Mouse (Mus musculus): ENCODE data around the gene Bsg. TPM values are rescaled to one million over a fixed set of nuclear protein-coding genes. Genes with fewer than 3 reads are reported as not detected.

Gene Bsg
- polyA plus RNA-seq, 1 experiment from 2014 or later = 900 TPM

DNA sequence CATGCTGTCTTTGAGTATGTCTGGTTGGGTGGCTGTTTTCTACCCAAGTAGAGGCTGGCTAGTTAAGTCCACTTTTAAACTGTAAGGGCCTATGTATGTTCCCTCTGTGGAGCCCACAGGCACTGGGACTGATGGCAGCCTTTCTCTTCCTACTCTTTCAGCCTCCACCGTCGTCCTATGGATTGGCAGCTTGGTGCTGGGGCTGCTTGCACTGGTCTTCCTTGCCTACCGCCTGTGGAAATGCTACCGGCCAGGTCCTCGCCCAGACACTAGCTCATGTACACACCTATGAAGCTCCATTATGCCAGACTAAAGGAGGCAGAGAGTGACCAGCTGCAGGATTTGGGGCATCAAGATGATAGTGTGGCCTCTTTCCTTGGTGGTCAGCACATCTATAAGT, 36.2 kb upstream of the Bsg start:
- H3K4me3 ChIP-seq (ENCODE audit: low read depth, low read length) = no peak overlapping the region
- H3K4me1 ChIP-seq (replicated peaks; ENCODE audit: control insufficient read depth, insufficient read depth, low read length) = peaks cover 11% of the 10 kb centered on the region
- 81% methylated on average over 5 of the region's 5 CpGs for WGBS
- ATAC-seq (replicated peaks; ENCODE audit: low FRiP score, low TSS enrichment, low read depth) (no peak), DNase-seq (ENCODE audit: low spot score) (no peak)
- no peaks in the 10 kb centered on the region for H3K9me3 ChIP-seq (ENCODE audit: control insufficient read depth, low read length)
- no peak overlapping the region for H3K4me2 ChIP-seq (ENCODE audit: low read length)
- H3K9ac ChIP-seq (ENCODE audit: low read length) = no peak overlapping the region
- no peak overlapping the region for H3K27ac ChIP-seq (ENCODE audit: low read depth)
- H3K27me3 ChIP-seq (replicated peaks; ENCODE audit: control insufficient read depth, insufficient read depth, low read length) = no peaks in the 10 kb centered on the region
- peaks cover 3% of the 10 kb centered on the region; the same call in 1 of the 2 replicates for H3K36me3 ChIP-seq (ENCODE audit: control insufficient read depth, insufficient read depth, low read length)

DNA sequence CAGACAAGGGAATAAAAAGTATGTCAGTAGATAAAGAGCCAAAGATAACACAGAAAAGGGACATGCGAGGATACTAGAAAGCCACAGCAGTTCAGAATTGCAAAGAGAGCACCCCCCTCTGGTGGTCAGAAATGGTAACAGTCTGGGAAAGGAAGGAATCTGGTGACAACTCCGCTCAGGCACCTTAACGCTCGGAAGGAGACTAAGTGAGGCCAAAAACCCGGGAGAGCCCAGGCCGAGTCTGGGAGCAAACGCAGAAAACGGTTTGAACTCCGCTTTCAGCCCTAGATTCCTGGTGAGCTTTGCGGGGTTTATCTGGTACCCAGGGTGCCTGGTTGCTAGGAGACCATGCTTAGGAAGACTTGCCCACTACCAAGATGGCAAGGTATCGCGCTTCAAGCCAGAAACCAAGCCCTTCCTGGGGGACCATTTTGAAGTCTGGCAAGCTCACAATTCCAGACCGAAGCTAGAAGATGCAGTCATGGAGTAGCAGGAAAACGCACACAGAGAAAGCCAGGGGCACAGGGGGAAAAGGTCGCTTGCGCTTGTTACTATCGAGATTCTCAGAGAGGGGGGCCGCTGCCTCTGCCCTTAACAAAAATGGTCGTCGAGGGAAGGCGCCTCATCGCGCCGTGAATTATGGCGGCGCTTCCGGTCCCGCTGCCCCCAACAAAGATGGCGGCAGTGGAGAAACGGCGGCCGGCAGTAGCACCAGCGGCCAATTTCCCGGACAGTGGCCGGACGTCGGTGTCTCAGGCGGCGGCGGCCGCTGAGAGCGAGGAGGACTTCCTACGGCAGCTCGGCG, 35.3 kb upstream of the Bsg start, which contains the start of gene Tpgs1:
Gene Tpgs1 (plus strand): TSS at position 599 of the 805 bp plus-strand sequence.
- H3K9ac ChIP-seq (ENCODE audit: low read length) = peak within 1 kb of the TSS; percentile 78
- peak within 1 kb of the TSS; percentile 90 for H3K27ac ChIP-seq (ENCODE audit: low read depth)
- no peaks in the 10 kb centered on the region for H3K9me3 ChIP-seq (ENCODE audit: control insufficient read depth, low read length)
- peaks cover 11% of the 10 kb centered on the region for H3K4me1 ChIP-seq (replicated peaks; ENCODE audit: control insufficient read depth, insufficient read depth, low read length)
- peak within 1 kb of the TSS; percentile 82 for H3K4me2 ChIP-seq (ENCODE audit: low read length)
- ATAC-seq (replicated peaks; ENCODE audit: low FRiP score, low TSS enrichment, low read depth) (peak; percentile 67), DNase-seq (ENCODE audit: low spot score) (peak; percentile 99)
- peak within 1 kb of the TSS; percentile 77 for H3K4me3 ChIP-seq (ENCODE audit: low read depth, low read length)
- H3K36me3 ChIP-seq (ENCODE audit: control insufficient read depth, insufficient read depth, low read length) = peaks cover 5% of the 10 kb centered on the region
- under 1% methylated on average over 45 of the region's 45 CpGs for WGBS
- H3K27me3 ChIP-seq (replicated peaks; ENCODE audit: control insufficient read depth, insufficient read depth, low read length) = no peaks in the 10 kb centered on the region

DNA sequence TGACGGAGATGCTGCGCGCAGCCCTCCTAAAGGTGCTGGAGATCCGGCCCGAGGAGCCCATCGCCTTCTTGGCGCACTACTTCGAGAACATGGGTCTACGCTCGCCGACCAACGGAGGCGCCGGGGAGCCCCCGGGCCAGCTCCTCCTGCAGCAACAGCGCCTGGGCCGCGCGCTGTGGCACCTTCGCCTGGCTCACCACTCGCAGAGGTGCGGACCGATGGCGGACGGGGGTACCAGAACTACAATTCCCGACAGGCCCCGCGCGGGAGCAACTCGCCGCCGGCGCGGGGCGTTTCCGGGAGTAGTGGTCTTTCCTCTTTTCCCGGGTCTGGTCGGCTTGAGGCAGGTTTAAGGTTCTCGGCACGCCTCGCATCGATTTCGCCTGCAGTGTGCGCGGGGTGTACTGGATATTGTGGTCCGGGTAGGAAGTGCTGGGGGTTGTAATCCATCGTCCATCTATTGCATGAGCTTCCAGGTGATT, 34.7 kb upstream of the Bsg start:
- Histone ChIP-seq H3K9ac (ENCODE audit: low read length) (peak overlapping the region; percentile 78), H3K4me1 (replicated peaks; ENCODE audit: control insufficient read depth, insufficient read depth, low read length) (peaks cover 11% of the 10 kb centered on the region), H3K4me2 (ENCODE audit: low read length) (peak overlapping the region; percentile 82), H3K36me3 (ENCODE audit: control insufficient read depth, insufficient read depth, low read length) (peaks cover 5% of the 10 kb centered on the region), H3K27me3 (replicated peaks; ENCODE audit: control insufficient read depth, insufficient read depth, low read length) (no peaks in the 10 kb centered on the region), H3K4me3 (ENCODE audit: low read depth, low read length) (peak overlapping the region; percentile 77), H3K9me3 (ENCODE audit: control insufficient read depth, low read length) (no peaks in the 10 kb centered on the region), H3K27ac (ENCODE audit: low read depth) (peak overlapping the region; percentile 90)
- WGBS = under 1% methylated on average over 47 of the region's 47 CpGs
- DNase-seq (ENCODE audit: low spot score) (no peak), ATAC-seq (replicated peaks; ENCODE audit: low FRiP score, low TSS enrichment, low read depth) (peak; percentile 54)

DNA sequence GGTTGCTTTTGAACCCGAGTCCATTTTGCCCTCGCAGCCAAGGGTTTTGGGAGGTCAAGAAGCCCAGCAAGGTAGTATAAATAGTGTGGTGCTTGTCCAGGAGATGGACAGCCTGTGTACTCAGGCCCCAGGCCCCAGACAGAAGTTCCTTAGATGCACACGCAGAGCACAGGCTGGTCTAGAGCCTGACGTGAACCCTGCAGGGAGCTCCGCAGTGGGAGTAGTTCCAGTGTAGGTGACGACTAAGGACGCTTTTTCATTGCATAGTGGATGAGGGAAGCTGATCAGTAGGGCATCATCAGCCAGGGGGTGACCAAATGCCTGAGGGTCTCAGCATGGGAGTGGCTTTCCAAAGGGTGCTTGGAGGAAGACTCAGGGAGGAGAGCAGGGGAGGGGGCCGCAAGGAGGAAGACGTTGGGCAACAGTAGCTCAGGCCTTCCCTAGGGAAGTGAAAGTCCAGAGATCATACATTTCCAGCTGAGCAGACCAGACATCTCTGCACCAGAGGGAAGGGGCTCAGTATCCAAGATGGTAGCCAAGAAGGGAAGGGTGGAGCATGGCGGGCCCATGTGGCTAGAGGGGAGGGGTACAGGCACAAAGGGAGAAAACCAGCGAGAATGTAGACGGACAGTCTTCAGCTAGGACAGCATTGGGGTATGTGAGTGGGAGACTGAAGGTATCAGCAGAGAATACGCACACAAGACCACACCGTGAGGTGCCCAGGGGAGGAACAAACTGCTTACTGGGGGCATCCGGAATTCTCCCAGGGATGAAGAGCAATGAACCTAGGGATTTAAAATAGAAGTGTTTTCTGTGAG, 34.0 kb upstream of the Bsg start:
- peak overlapping the region; percentile 82 for H3K4me2 ChIP-seq (ENCODE audit: low read length)
- peaks cover 11% of the 10 kb centered on the region for H3K4me1 ChIP-seq (replicated peaks; ENCODE audit: control insufficient read depth, insufficient read depth, low read length)
- peak overlapping the region; percentile 78 for H3K9ac ChIP-seq (ENCODE audit: low read length)
- no peak for DNase-seq (ENCODE audit: low spot score)
- 31% methylated on average over 15 of the region's 15 CpGs for WGBS
- H3K36me3 ChIP-seq (ENCODE audit: control insufficient read depth, insufficient read depth, low read length) = peaks cover 5% of the 10 kb centered on the region
- peak overlapping the region; percentile 77 for H3K4me3 ChIP-seq (ENCODE audit: low read depth, low read length)
- H3K27me3 ChIP-seq (replicated peaks; ENCODE audit: control insufficient read depth, insufficient read depth, low read length) = no peaks in the 10 kb centered on the region
- H3K9me3 ChIP-seq (ENCODE audit: control insufficient read depth, low read length) = no peaks in the 10 kb centered on the region
- peak; percentile 25 for ATAC-seq (replicated peaks; ENCODE audit: low FRiP score, low TSS enrichment, low read depth)
- peak overlapping the region; percentile 90; the same call in 1 of the 2 replicates for H3K27ac ChIP-seq (ENCODE audit: low read depth)

DNA sequence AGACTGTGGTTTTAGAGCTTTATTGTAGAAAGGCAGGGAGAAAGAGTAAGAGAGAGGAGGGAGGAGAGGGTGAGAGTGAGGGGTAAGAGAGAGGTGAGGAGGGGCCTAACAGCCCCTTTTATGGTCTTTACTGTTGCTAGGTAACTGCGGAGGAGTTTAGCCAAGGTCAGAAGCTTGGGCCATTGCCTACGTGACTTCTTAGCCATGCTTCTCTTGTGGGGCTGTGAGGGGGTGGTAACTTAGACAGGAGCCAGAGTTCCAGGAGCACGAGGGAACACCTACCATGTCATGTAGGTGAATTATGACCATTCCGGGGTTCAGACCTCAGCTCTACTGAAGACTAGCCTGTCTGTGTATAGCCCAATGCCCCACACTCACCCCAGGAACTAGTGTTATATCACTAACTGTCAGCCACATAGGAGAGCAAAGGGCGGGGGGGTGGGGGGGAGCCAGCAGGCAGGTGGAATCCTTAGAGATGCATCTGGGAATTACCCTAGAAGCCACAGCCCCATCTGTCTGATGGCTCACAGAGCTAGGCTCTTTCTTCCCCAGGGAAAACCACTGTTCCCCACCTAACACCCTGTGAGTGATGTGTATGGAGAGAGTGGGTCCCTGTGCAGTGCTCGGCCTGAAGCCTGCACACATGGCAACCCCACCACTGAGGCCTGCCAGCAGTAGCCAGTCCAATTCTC, 32.7 kb upstream of the Bsg start:
- Histone ChIP-seq H3K9me3 (ENCODE audit: control insufficient read depth, low read length) (no peaks in the 10 kb centered on the region), H3K27me3 (replicated peaks; ENCODE audit: control insufficient read depth, insufficient read depth, low read length) (no peaks in the 10 kb centered on the region), H3K4me1 (replicated peaks; ENCODE audit: control insufficient read depth, insufficient read depth, low read length) (peaks cover 11% of the 10 kb centered on the region), H3K4me2 (ENCODE audit: low read length) (peak overlapping the region; percentile 82), H3K9ac (ENCODE audit: low read length) (no peak overlapping the region), H3K27ac (ENCODE audit: low read depth) (peak overlapping the region; percentile 60; the same call in 1 of the 2 replicates), H3K36me3 (ENCODE audit: control insufficient read depth, insufficient read depth, low read length) (peaks cover 5% of the 10 kb centered on the region), H3K4me3 (ENCODE audit: low read depth, low read length) (no peak overlapping the region)
- WGBS = 42% methylated on average over 6 of the region's 6 CpGs
- ATAC-seq (replicated peaks; ENCODE audit: low FRiP score, low TSS enrichment, low read depth) = no peak
- no peak for DNase-seq (ENCODE audit: low spot score)

DNA sequence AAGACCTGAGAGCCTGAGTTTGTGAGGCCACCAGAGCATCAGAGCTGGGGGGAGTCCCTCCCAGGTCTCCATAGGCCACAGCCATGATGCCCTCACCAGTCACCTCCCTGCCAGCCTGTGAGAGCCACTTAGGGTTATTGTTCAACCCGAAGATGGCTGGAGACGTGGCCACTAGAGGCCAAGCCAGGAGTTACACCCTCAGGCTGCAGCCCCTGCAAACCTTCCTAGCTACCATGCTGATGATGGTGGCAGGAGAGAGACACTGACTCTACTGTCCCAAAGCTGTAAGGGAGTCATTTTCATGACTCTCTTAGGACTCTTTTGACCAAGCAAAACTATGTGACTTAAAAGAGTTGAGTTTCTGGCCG, 32.2 kb upstream of the Bsg start:
- H3K9me3 ChIP-seq (ENCODE audit: control insufficient read depth, low read length) = no peaks in the 10 kb centered on the region
- H3K27me3 ChIP-seq (replicated peaks; ENCODE audit: control insufficient read depth, insufficient read depth, low read length) = no peaks in the 10 kb centered on the region
- H3K27ac ChIP-seq (ENCODE audit: low read depth) = peak overlapping the region; percentile 40; the same call in 1 of the 2 replicates
- ATAC-seq (replicated peaks; ENCODE audit: low FRiP score, low TSS enrichment, low read depth) (no peak), DNase-seq (ENCODE audit: low spot score) (no peak)
- H3K4me3 ChIP-seq (ENCODE audit: low read depth, low read length) = no peak overlapping the region
- no peak overlapping the region for H3K9ac ChIP-seq (ENCODE audit: low read length)
- H3K4me1 ChIP-seq (replicated peaks; ENCODE audit: control insufficient read depth, insufficient read depth, low read length) = peaks cover 11% of the 10 kb centered on the region
- H3K4me2 ChIP-seq (ENCODE audit: low read length) = no peak overlapping the region
- peaks cover 5% of the 10 kb centered on the region for H3K36me3 ChIP-seq (ENCODE audit: control insufficient read depth, insufficient read depth, low read length)
- 63% methylated on average over 3 of the region's 3 CpGs for WGBS

DNA sequence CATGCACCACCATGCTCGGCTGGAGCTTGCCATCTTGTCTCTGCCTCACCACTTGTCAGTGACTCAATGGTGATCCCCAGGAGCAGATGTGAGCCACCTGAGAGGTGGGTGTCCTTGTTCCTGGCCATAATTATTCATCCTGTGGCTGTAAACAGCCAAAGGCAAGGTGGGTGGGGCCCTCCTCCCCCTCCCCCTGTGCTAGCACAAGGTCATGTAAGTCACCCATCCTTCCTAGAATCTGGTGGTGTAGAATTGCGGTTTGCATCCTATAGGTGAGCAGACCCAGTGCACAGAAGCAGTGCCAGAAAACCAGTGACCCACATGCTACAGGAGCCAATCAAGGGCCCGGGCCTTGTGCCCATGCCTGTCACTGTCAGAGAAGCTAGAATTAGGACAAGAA, 31.2 kb upstream of the Bsg start:
- Histone ChIP-seq H3K27me3 (replicated peaks; ENCODE audit: control insufficient read depth, insufficient read depth, low read length) (no peaks in the 10 kb centered on the region), H3K4me1 (replicated peaks; ENCODE audit: control insufficient read depth, insufficient read depth, low read length) (peaks cover 11% of the 10 kb centered on the region), H3K4me3 (ENCODE audit: low read depth, low read length) (no peak overlapping the region), H3K27ac (ENCODE audit: low read depth) (no peak overlapping the region), H3K9me3 (ENCODE audit: control insufficient read depth, low read length) (no peaks in the 10 kb centered on the region), H3K36me3 (ENCODE audit: control insufficient read depth, insufficient read depth, low read length) (peaks cover 5% of the 10 kb centered on the region), H3K9ac (ENCODE audit: low read length) (no peak overlapping the region), H3K4me2 (ENCODE audit: low read length) (no peak overlapping the region)
- 95% methylated on average over 3 of the region's 3 CpGs for WGBS
- no peak for DNase-seq (ENCODE audit: low spot score)
- ATAC-seq (replicated peaks; ENCODE audit: low FRiP score, low TSS enrichment, low read depth) = no peak

DNA sequence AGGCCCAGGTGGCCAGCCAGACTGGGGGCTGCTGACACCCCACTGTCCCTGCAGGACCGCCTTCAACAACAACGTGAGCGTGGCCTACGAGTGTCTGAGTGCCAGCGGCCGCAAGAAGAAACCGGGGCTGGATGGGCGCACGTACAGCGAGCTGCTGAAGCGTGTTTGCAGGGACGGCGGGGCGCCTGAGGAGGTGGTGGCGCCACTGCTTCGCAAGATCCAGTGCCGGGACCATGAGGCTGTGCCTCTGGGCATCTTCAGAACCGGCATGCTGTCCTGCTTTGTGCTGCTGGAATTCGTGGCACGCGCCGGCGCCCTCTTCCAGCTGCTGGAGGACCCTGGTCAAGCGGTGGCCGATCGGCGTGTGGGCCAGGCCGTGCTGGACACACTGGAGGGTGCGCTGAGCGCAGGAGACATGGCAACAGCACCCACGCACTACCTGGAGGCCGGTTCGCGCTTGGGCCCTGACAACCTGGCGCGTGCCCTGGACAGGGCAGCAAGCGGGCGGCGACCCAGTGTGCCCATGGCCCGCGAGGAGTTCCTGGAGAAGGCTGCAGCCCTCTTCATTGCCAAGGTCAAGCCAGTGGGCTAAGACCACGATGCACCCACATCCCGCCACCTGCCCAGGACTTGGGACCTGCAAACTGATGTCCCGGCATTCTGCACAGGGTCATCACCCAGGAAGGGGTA, 28.8 kb upstream of the Bsg start:
- no peak overlapping the region for H3K4me3 ChIP-seq (ENCODE audit: low read depth, low read length)
- H3K27me3 ChIP-seq (replicated peaks; ENCODE audit: control insufficient read depth, insufficient read depth, low read length) = no peaks in the 10 kb centered on the region
- peaks cover 5% of the 10 kb centered on the region for H3K36me3 ChIP-seq (ENCODE audit: control insufficient read depth, insufficient read depth, low read length)
- ATAC-seq (replicated peaks; ENCODE audit: low FRiP score, low TSS enrichment, low read depth) (no peak), DNase-seq (ENCODE audit: low spot score) (no peak)
- peaks cover 7% of the 10 kb centered on the region for H3K4me1 ChIP-seq (replicated peaks; ENCODE audit: control insufficient read depth, insufficient read depth, low read length)
- H3K27ac ChIP-seq (ENCODE audit: low read depth) = no peak overlapping the region
- no peaks in the 10 kb centered on the region for H3K9me3 ChIP-seq (ENCODE audit: control insufficient read depth, low read length)
- H3K4me2 ChIP-seq (ENCODE audit: low read length) = no peak overlapping the region
- WGBS = 53% methylated on average over 44 of the region's 44 CpGs
- no peak overlapping the region for H3K9ac ChIP-seq (ENCODE audit: low read length)

Measured in intestine, embryonic 14.5 days (tissue).